Mouse (Mus musculus): ENCODE measurements around the gene Rbms2.

DNA sequence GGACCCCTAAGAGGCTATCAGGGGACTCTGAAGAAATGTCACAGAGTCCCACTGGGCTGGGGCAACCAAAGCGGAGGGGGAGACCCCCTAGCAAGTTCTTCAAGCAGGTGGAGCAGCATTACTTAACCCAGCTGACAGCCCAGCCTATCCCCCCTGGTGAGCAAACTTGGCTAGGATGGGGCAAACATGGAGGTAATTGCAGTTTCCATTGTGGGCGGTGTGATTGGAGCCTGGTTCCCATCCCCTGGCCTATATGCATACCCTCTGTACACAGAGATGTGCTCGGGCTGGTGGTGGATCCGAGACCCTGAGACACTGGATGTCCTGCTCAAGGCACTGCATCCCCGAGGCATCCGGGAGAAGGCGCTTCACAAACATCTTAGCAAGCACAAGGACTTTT, 56.3 kb downstream of the Rbms2 start:
- TF ChIP-seq CTCF (IDR thresholded peaks at IDR 0.05; ENCODE audit: borderline replicate concordance, control insufficient read depth, extremely low read depth, insufficient read depth, low read length, poor library complexity) (no peak), POLR2A (IDR thresholded peaks at IDR 0.05; ENCODE audit: control insufficient read depth, extremely low read depth, insufficient read depth, low read length, poor library complexity) (no peak)
